7 mouse cellular contexts compared by ENCODE assay signal in the genomic region with DNA sequence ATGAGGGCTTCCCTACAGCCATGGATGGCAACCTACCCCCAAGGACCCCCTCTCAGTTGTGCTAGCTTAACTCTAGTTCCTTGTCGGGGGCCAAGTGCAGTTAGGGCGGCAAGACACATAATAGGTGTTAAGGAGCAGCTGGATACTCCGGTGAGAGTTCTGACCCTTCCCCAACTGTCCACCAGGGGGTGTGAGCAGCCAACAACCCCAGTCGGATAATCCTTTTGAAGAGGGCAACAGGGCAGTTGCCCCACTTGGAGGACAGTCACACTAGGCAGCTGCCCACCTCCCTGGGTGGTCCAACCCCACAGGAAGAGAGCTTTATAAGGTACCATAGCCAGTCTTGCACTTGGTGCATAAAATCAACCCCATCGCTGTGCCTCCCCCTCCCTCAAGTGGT. TPM values are rescaled to one million over a fixed set of nuclear protein-coding genes. Genes with fewer than 3 reads are reported as not detected.
A peak's percentile ranks its signal among the peaks of the same experiment; 100 is the strongest.
DNase-seq lines count a peak whose midpoint lies in the region; ATAC-seq lines count a peak whose summit lies in the region.

No protein-coding gene starts in this region.

- peak; percentile 32 for DNase-seq in left cerebral cortex, postnatal 4 days
- no peak for DNase-seq in left cerebral cortex, postnatal 36 days (ENCODE audit: low spot score in 2 of 2)
- peak; percentile 51 for DNase-seq in ZHBTc4 (ENCODE audit: low read depth, low spot score)
- DNase-seq in embryo, embryonic 9.5 days (ENCODE audit: extremely low spot score) = peak; percentile 19
- no peak for DNase-seq in heart, adult 9 months (ENCODE audit: low spot score in 2 of 2)

- intact Hi-C loops in left cerebral cortex, postnatal 4 days (cut with DNase I) = no loop called here
- intact Hi-C loops in left cerebral cortex, postnatal 36 days (cut with DNase I) = loop anchor here (5.0 to 10.0 kb wide), 2 partner anchors 150 to 193 kb away; no protein-coding TSS in a partner anchor

- ATAC-seq in megakaryocyte-erythroid progenitor cell, adult 5-6 weeks (replicated peaks; ENCODE audit: low FRiP score, low TSS enrichment, poor library complexity, severe bottlenecking) = peak; percentile 84
- ATAC-seq in activated CD4-positive, CD25-positive, alpha-beta regulatory T cell, adult 4 months = no peak

RNA-seq across cellular contexts. Expression of a gene that starts 46.2 kb away (rescaled TPM):
- under 1 TPM in 1 of 2 experiments, not detected in 1; 0.44 TPM for total RNA-seq in left cerebral cortex, postnatal 4 days (2021)
- total RNA-seq in left cerebral cortex, postnatal 36 days (2021) = under 1 TPM; 0.27 to 0.36 TPM
- not detected in 2 replicates for total RNA-seq in megakaryocyte-erythroid progenitor cell, adult 5-6 weeks (2014; fragmentation: Nextera tagmentation)
- not detected in 2 replicates for total RNA-seq in megakaryocyte-erythroid progenitor cell, adult 5-6 weeks (2017)
- polyA plus RNA-seq in activated CD4-positive, CD25-positive, alpha-beta regulatory T cell, adult 4 months (2017; shearing (Covaris generic)) = not detected

Comparison
In these comparisons a context has a peak if more than half of its experiments do, and no peak if none do; other contexts are left out.
1. DNase-seq: peak in left cerebral cortex, postnatal 4 days (single experiment), ZHBTc4 (single experiment) and embryo, embryonic 9.5 days (single experiment); none in left cerebral cortex, postnatal 36 days (0 of 2) and heart, adult 9 months (0 of 2).